Mouse (Mus musculus) myocyte (in vitro differentiated cells): ENCODE data around the gene Hlcs. TPM values are rescaled to one million over a fixed set of nuclear protein-coding genes. Genes with fewer than 3 reads are reported as not detected.
"Not testable (repeated sequence)": the region's sequence is repeated elsewhere in the genome, so short reads cannot be mapped to it uniquely, and the experiment has no call there.

ENCODE experiments used
- H3K27me3 ChIP-seq: one replicate; pipeline ENCODE4 v1.6.1; 2011; ENCODE audit not compliant: control insufficient read depth, insufficient read depth, insufficient read length
- H3K36me3 ChIP-seq: one replicate; pipeline ENCODE4 v1.6.1; 2011; ENCODE audit not compliant: control insufficient read depth, insufficient read depth
- H3K4me2 ChIP-seq: one replicate; pipeline ENCODE4 v1.6.1; 2011; ENCODE audit warnings: low read depth, control low read depth
- H3K4me3 ChIP-seq: one replicate; pipeline ENCODE4 v1.5.1; 2011; ENCODE audit warnings: mild to moderate bottlenecking, control low read depth, moderate library complexity
- H3K79me2 ChIP-seq: one replicate; pipeline ENCODE4 v1.6.1; 2011; ENCODE audit not compliant: control insufficient read depth, insufficient read depth
- H3ac ChIP-seq: one replicate; pipeline ENCODE4 v1.6.1; 2011; ENCODE audit not compliant: control insufficient read depth, insufficient read length
- CEBPB ChIP-seq: IDR thresholded peaks from 2 replicates; pipeline ENCODE4 v1.6.1; 2011; ENCODE audit warnings: mild to moderate bottlenecking, moderate library complexity; ENCODE audit not compliant: poor library complexity, insufficient read depth, severe bottlenecking
- E2F4 ChIP-seq: IDR thresholded peaks from one replicate; pipeline ENCODE4 v1.6.1; 2011; ENCODE audit warnings: mild to moderate bottlenecking, control low read depth, moderate library complexity; ENCODE audit not compliant: insufficient read depth
- MAX ChIP-seq: IDR thresholded peaks from one replicate; pipeline ENCODE4 v1.6.1; 2011; ENCODE audit warnings: low read depth, mild to moderate bottlenecking, control low read depth
- MYOD1 ChIP-seq, 3 experiments: IDR thresholded peaks; one replicate each; pipeline ENCODE4 v1.6.1; 2011; ENCODE audit warnings: control low read depth in 2 of 3, low read depth in 2 of 3, mild to moderate bottlenecking in 2 of 3, moderate library complexity in 1 of 3; ENCODE audit not compliant: insufficient read length in 2 of 3, control insufficient read depth in 1 of 3
- MYOG ChIP-seq, 3 experiments: IDR thresholded peaks; one replicate each; pipeline ENCODE4 v1.6.1; 2011; ENCODE audit warnings: control low read depth in 2 of 3, low read depth in 2 of 3, mild to moderate bottlenecking in 2 of 3; ENCODE audit not compliant: insufficient read length in 2 of 3, control insufficient read depth in 1 of 3, insufficient read depth in 1 of 3
- POLR2A ChIP-seq: IDR thresholded peaks from one replicate; pipeline ENCODE4 v1.6.1; 2011; ENCODE audit warnings: low read depth, mild to moderate bottlenecking, control low read depth, moderate library complexity; ENCODE audit not compliant: insufficient read length
- POLR2AphosphoS2 ChIP-seq: IDR thresholded peaks from one replicate; pipeline ENCODE4 v1.6.1; 2011; ENCODE audit warnings: low read depth, control low read depth; ENCODE audit not compliant: insufficient read length
- REST ChIP-seq: IDR thresholded peaks from one replicate; pipeline ENCODE4 v1.6.1; 2011; ENCODE audit warnings: mild to moderate bottlenecking, control low read depth, moderate library complexity; ENCODE audit not compliant: insufficient read depth, insufficient read length
- SRF ChIP-seq: IDR thresholded peaks from one replicate; pipeline ENCODE4 v1.6.1; 2011; ENCODE audit warnings: low read depth; ENCODE audit not compliant: control insufficient read depth, insufficient read length
- TCF12 ChIP-seq: IDR thresholded peaks from one replicate; pipeline ENCODE4 v1.6.1; 2011; ENCODE audit warnings: mild to moderate bottlenecking, control low read depth; ENCODE audit not compliant: poor library complexity, insufficient read depth, severe bottlenecking
- TCF3 ChIP-seq: IDR thresholded peaks from one replicate; pipeline ENCODE4 v1.6.1; 2011; ENCODE audit warnings: low read depth, control low read depth; ENCODE audit not compliant: insufficient read length
- USF1 ChIP-seq: IDR thresholded peaks from one replicate; pipeline ENCODE4 v1.6.1; 2011; ENCODE audit warnings: low read depth, mild to moderate bottlenecking, control low read depth, moderate library complexity
- polyA plus RNA-seq: library from polyadenylated mRNA; unstranded; fragments of >200 nt; fragmentation: generic; extraction: Trizol; gene quantifications from one replicate; pipeline ENCODE4 v1.2.1, GENCODE M21; 2012; ENCODE audit warnings: missing spikeins

The Hlcs gene
- polyA plus RNA-seq, 1 experiment, result 3.2 TPM

GRCm38 (mm10) chr16:94347080-94347731, 33.8 kb upstream of the Hlcs start:
- Histone ChIP-seq H3K36me3 (no peaks in the 10 kb centered on the region), H3K79me2 (no peaks in the 10 kb centered on the region), H3ac (no peak overlapping the region), H3K4me2 (no peak overlapping the region), H3K27me3 (no peaks in the 10 kb centered on the region), H3K4me3 (no peak overlapping the region)
- TF ChIP-seq POLR2A (no peak), POLR2AphosphoS2 (no peak), MAX (no peak), E2F4 (no peak), MYOG (IDR thresholded peaks at IDR 0.05; ENCODE audit: control insufficient read depth in 1 of 3, insufficient read depth in 1 of 3, insufficient read length in 2 of 3, low read depth in 2 of 3) (no peak), MYOD1 (IDR thresholded peaks at IDR 0.05; ENCODE audit: control insufficient read depth in 1 of 3, insufficient read length in 2 of 3, low read depth in 2 of 3) (no peak), REST (no peak), TCF3 (no peak), USF1 (no peak), TCF12 (no peak), CEBPB (no peak), SRF (no peak)

GRCm38 (mm10) chr16:94345733-94346132, 32.4 kb upstream of the Hlcs start:
- no peak overlapping the region for H3K4me3 ChIP-seq
- no peak overlapping the region for H3K4me2 ChIP-seq
- H3ac ChIP-seq, result no peak overlapping the region
- no peaks in the 10 kb centered on the region for H3K79me2 ChIP-seq
- no peaks in the 10 kb centered on the region for H3K36me3 ChIP-seq
- H3K27me3 ChIP-seq, result no peaks in the 10 kb centered on the region
- TF ChIP-seq MAX (no peak), TCF12 (no peak), MYOD1 (IDR thresholded peaks at IDR 0.05; ENCODE audit: control insufficient read depth in 1 of 3, insufficient read length in 2 of 3, low read depth in 2 of 3) (no peak), CEBPB (no peak), REST (no peak), POLR2AphosphoS2 (no peak), MYOG (IDR thresholded peaks at IDR 0.05; ENCODE audit: control insufficient read depth in 1 of 3, insufficient read depth in 1 of 3, insufficient read length in 2 of 3, low read depth in 2 of 3) (no peak), TCF3 (no peak), USF1 (no peak), POLR2A (no peak), SRF (no peak), E2F4 (no peak)

GRCm38 (mm10) chr16:94339164-94340160, 26.1 kb upstream of the Hlcs start:
- not testable (repeated sequence) for H3K4me2 ChIP-seq, H3K36me3 ChIP-seq, H3K4me3 ChIP-seq, H3K27me3 ChIP-seq, H3K79me2 ChIP-seq, H3ac ChIP-seq

DNA sequence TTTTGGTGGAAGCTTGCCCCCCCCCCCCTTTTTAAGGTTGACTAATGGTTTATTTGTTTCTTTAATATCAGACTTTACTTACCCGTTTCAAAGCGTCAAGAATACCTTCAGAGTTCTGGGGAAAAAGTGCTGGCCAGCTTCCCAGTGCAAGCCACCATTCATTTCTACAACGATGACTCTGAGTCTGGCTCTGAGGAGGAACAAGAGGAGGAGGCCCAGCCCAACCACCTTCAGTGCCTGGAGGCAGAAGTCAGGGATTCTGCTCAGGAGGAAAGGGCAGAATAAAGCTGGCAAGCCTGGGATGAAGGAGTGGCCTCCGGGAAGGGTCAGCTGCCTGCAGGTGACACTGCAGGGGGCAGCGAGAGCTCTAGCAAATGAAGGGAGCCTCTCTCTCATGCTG, 22.3 kb upstream of the Hlcs start:
- Histone ChIP-seq H3K4me3 (no peak overlapping the region), H3K4me2 (no peak overlapping the region), H3K36me3 (no peaks in the 10 kb centered on the region), H3ac (no peak overlapping the region), H3K79me2 (no peaks in the 10 kb centered on the region), H3K27me3 (no peaks in the 10 kb centered on the region)
- no peak for TF ChIP-seq TCF12
- TF ChIP-seq SRF, result no peak

GRCm38 (mm10) chr16:94331886-94332252, 18.5 kb upstream of the Hlcs start:
- Histone ChIP-seq H3K79me2 (no peaks in the 10 kb centered on the region), H3ac (no peak overlapping the region), H3K4me2 (no peak overlapping the region), H3K36me3 (no peaks in the 10 kb centered on the region), H3K4me3 (no peak overlapping the region), H3K27me3 (peaks cover 7% of the 10 kb centered on the region)
- TF ChIP-seq POLR2A, result no peak
- no peak for TF ChIP-seq TCF12
- TF ChIP-seq MYOG (IDR thresholded peaks at IDR 0.05; ENCODE audit: control insufficient read depth in 1 of 3, insufficient read depth in 1 of 3, insufficient read length in 2 of 3, low read depth in 2 of 3), result no peak
